Mouse (Mus musculus): ENCODE data around the gene Rex1bd. TPM values are rescaled to one million over a fixed set of nuclear protein-coding genes. Genes with fewer than 3 reads are reported as not detected.

Rex1bd gene
- polyA plus RNA-seq, 1 experiment, result 207 TPM

DNA sequence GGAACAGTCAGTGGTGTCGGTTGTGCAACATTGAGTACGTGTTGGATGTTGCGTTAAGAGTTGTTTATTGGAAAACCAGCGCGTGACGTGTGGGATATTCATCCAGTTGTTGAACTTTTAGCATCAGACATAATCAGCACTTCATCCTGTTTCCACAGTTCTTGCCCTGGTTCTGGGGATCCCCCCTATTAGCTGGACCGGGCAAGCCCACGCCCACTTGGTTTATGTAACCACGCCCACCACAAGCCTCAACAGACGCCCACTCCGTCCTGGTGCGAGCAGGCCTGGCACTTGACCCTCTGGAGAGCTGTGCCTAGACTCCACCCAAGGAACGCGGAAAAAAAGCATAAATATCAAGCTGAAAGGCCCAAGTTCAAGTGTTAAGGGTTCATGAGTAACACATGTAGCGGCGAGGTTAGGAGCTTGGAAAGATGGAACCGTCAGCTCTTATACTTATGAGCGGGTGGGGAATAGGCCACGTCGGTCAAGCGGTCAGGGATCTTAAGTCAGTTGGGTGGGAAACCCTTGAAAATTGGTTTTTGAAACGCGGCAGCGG, 31.6 kb upstream of the Rex1bd start:
- peaks cover 16% of the 10 kb centered on the region for H3K4me1 ChIP-seq (ENCODE audit: control insufficient read depth, insufficient read depth, insufficient read length, low read length)
- H3K27ac ChIP-seq (replicated peaks; ENCODE audit: low read depth, low read length), result peak overlapping the region; percentile 65
- peak overlapping the region; percentile 61 for H3K4me3 ChIP-seq (ENCODE audit: insufficient read depth, low read depth, low read length)

DNA sequence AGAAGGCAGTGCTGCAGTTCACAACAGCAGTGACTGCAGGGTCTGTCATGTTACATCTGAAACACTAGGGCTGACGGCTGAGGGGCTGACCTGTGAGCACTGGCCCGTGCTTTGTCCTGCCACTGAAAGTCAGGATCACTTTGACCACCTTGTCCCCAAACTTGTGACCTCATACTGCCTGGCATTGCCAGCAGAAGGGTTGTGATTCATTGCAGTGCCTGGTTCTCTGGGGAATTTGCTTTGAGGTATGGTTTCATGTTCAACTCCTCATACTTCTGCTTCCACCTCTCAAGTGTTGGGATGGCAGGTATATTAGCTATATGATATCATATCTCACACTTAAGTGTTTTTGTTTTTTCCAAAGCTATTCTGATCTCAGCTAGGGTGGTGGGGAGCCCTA, 29.1 kb upstream of the Rex1bd start:
- no peak overlapping the region for H3K27ac ChIP-seq (replicated peaks; ENCODE audit: low read depth, low read length)
- H3K4me1 ChIP-seq (ENCODE audit: control insufficient read depth, insufficient read depth, insufficient read length, low read length), result peaks cover 3% of the 10 kb centered on the region; the same call in 1 of the 2 replicates
- no peak overlapping the region for H3K4me3 ChIP-seq (ENCODE audit: insufficient read depth, low read depth, low read length)

DNA sequence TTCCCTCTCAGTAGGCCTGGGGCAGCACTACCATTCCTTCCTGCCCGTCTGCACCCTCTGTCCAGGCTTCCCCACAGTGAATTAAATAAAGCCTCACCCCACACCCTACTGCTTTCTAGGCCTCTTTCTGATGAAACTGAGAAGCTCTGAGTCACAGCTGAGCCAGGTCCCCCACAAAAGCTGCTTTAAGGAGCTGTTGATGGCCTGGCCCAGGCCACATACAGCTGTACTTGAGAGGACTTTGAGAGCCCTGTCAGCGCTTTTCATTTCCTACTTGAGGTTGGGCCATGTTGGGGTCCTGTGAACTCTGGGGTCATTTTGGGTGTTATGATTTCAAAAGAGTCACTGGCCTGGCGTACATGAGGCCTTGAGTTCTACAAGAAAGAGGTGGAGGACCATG, 28.7 kb upstream of the Rex1bd start:
- H3K4me3 ChIP-seq (ENCODE audit: insufficient read depth, low read depth, low read length), result no peak overlapping the region
- no peak overlapping the region for H3K27ac ChIP-seq (replicated peaks; ENCODE audit: low read depth, low read length)
- no peaks in the 10 kb centered on the region; the same call in 1 of the 2 replicates for H3K4me1 ChIP-seq (ENCODE audit: control insufficient read depth, insufficient read depth, insufficient read length, low read length)

DNA sequence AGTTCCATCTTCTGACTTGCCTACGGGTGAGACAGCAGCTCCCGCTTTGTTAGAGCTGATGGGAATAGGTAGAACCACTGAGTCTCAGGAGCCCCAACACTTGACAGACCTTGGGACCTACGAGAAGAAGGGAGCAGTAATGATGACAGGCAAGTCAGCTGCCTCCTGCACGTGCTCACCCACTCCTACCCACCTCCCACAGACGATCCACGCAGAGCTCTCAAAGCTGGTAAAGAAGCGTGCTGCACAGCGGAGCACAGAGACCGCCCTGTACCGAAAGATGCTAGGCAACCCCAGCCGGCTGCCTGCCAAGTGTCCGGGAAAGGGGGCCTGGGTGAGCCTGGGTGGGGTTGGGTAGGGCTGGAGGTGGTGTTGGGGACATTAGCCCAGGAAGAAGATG, 27.7 kb upstream of the Rex1bd start:
- H3K27ac ChIP-seq (replicated peaks; ENCODE audit: low read depth, low read length), result no peak overlapping the region
- no peak overlapping the region for H3K4me3 ChIP-seq (ENCODE audit: insufficient read depth, low read depth, low read length)
- peaks cover 2% of the 10 kb centered on the region for H3K4me1 ChIP-seq (ENCODE audit: control insufficient read depth, insufficient read depth, insufficient read length, low read length)

DNA sequence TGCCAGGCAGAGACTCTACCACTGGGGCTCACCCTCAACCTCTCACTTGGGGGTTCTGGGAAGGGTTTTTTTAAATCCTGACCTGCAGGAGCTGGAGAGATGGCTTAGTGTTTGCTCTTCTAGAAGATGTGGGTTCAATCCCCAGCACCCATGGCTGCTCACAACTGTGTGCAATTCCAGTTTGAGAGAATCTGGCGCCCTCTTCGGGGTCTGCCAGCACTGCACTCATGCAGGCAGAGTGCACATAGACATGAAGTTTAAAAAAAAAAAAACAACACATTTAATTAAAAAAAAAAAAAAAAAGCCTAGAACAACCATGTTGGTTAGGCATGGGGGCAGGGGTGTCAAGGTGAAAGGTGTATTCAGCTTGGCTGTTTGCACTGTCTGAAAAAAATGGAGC, 23.8 kb upstream of the Rex1bd start:
- H3K4me3 ChIP-seq (ENCODE audit: insufficient read depth, low read depth, low read length), result no peak overlapping the region
- peaks cover 6% of the 10 kb centered on the region for H3K4me1 ChIP-seq (ENCODE audit: control insufficient read depth, insufficient read depth, insufficient read length, low read length)
- H3K27ac ChIP-seq (replicated peaks; ENCODE audit: low read depth, low read length), result no peak overlapping the region

DNA sequence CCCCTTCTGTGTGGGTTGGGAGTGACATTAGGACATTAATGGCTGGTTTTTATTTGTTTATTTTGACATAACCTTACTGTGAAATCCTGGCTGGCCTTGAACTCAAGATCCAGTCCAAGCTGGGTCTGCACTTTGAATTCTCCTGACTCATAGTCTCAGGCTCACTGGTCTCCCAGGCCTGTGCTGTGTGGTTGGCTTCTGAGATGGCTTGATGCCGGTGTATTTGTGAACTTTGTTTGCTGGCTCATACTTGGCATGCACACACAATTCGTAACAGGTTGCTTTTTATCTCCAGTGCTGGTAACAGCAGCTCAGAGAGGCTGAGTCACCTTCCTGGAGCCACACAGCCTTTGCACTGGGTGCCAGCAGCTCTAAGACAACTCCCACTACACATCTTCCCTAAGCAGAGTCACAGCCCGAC, 23.2 kb upstream of the Rex1bd start:
- H3K4me1 ChIP-seq (ENCODE audit: control insufficient read depth, insufficient read depth, insufficient read length, low read length), result peaks cover 6% of the 10 kb centered on the region
- no peak overlapping the region for H3K4me3 ChIP-seq (ENCODE audit: insufficient read depth, low read depth, low read length)
- H3K27ac ChIP-seq (replicated peaks; ENCODE audit: low read depth, low read length), result no peak overlapping the region

DNA sequence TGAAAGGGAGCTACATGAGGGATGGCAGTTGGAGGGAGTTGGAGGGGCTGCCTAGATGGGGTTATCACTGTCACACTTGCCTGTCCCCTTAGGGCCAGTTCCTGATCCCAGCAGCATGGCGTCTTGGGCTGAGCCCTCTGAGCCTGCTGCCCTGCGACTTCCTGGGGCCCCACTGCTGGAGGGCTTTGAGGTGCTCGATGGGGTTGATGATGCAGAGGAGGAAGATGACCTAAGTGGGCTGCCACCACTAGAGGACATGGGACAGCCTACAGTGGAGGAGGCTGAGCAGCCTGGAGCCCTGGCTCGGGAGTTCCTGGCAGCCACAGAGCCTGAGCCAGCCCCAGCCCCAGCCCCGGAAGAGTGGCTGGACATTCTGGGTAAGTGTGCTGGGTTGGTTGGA, 22.7 kb upstream of the Rex1bd start:
- Histone ChIP-seq H3K4me3 (ENCODE audit: insufficient read depth, low read depth, low read length) (no peak overlapping the region; the same call in 1 of the 2 replicates), H3K4me1 (ENCODE audit: control insufficient read depth, insufficient read depth, insufficient read length, low read length) (peaks cover 6% of the 10 kb centered on the region), H3K27ac (replicated peaks; ENCODE audit: low read depth, low read length) (no peak overlapping the region)

DNA sequence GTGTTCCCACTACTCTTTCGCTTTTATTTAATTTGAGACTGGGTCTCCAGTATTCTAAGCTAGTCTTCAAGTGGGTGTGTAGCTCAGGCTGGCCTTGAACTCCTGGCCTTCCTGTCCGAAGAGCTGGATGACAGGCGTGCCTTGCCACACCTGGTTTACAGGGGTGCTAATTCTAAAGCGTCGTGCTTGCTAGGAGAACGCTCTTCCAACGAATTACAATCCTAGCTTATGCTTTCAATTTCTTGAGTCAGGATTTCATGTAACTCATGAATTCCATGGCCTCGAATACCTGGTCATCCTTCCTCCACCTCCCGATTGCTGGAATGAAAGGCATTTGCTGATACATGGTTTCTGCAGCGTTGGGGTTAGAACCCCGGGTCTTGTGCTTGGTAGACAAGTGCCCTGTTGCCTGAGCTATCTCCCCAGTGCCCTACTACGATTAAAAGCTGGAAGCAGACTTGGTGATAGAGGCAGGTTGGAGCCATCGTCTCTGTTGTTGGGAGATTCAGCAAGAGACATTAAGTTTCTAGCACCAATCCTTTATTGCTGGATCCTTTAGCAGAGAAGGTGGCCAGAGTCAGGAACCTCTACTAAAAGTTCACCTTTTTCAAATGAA, 21.7 kb upstream of the Rex1bd start:
- peak overlapping the region; percentile 52 for H3K27ac ChIP-seq (replicated peaks; ENCODE audit: low read depth, low read length)
- peaks cover 9% of the 10 kb centered on the region for H3K4me1 ChIP-seq (ENCODE audit: control insufficient read depth, insufficient read depth, insufficient read length, low read length)
- H3K4me3 ChIP-seq (ENCODE audit: insufficient read depth, low read depth, low read length), result peak overlapping the region; percentile 85

DNA sequence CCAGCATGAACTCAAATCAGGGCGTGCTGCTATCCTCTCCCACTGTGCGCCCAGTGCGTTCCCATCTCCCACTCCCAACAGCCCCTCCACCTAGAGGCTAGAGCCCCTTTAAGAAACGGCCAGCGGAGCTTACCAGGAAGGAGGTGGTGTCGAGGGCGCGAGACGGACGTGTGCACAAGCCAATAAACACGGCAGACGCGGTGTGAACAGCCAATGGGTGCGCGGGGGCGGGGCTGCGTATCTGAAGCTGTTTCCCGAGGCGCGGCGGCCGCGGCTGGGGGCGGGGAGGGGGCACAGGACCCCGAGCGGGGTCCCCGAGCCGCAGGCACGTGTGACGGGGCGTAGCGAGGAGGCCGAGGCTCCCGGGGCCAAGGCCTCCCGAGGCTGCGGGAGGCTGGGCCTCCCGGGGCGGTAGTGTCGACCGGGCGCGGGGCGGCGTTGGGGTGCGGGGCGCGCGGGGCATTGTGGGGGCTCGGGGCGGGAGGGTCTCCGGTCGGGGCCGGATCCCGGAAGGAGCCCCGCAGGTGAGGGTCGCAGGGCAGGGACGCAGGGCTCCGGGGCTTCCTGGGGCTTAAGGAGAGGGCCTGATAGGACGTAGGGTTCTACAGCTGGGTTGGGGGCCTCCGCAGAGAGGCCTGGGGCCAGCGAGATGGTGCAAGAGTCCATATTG, 21.1 kb upstream of the Rex1bd start, which contains the start of the genes Fkbp8 and Kxd1:
Gene Fkbp8 (plus strand): TSS at position 213 of the 670 bp plus-strand sequence.
Gene Kxd1 (minus strand): TSS at position 445 of the 670 bp plus-strand sequence.
- Histone ChIP-seq H3K27ac (replicated peaks; ENCODE audit: low read depth, low read length) (peak within 1 kb of the TSS; percentile 82), H3K4me1 (ENCODE audit: control insufficient read depth, insufficient read depth, insufficient read length, low read length) (peaks cover 10% of the 10 kb centered on the region), H3K4me3 (ENCODE audit: insufficient read depth, low read depth, low read length) (peak within 1 kb of the TSS; percentile 85)

DNA sequence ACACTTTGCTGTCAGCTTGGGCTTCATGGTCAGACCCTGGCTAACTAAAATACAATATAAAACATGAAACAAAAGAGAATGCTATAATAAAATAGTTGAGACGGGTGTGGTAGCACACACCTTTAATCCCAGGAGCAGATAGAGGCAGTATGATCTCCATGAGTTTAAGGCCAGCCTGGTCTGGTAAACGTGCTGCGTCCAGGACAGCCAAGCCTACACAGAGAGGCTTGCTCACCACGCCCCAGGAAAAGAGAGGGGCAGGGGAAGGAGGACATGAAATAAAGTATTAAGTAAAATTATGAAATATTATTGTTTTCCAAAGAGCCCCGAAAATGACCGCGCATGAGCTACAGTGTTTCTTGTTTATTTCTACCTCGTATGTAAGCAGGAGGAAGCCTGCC, 20.6 kb upstream of the Rex1bd start:
- peak overlapping the region; percentile 82 for H3K27ac ChIP-seq (replicated peaks; ENCODE audit: low read depth, low read length)
- H3K4me1 ChIP-seq (ENCODE audit: control insufficient read depth, insufficient read depth, insufficient read length, low read length), result peaks cover 12% of the 10 kb centered on the region
- peak overlapping the region; percentile 76 for H3K4me3 ChIP-seq (ENCODE audit: insufficient read depth, low read depth, low read length)

DNA sequence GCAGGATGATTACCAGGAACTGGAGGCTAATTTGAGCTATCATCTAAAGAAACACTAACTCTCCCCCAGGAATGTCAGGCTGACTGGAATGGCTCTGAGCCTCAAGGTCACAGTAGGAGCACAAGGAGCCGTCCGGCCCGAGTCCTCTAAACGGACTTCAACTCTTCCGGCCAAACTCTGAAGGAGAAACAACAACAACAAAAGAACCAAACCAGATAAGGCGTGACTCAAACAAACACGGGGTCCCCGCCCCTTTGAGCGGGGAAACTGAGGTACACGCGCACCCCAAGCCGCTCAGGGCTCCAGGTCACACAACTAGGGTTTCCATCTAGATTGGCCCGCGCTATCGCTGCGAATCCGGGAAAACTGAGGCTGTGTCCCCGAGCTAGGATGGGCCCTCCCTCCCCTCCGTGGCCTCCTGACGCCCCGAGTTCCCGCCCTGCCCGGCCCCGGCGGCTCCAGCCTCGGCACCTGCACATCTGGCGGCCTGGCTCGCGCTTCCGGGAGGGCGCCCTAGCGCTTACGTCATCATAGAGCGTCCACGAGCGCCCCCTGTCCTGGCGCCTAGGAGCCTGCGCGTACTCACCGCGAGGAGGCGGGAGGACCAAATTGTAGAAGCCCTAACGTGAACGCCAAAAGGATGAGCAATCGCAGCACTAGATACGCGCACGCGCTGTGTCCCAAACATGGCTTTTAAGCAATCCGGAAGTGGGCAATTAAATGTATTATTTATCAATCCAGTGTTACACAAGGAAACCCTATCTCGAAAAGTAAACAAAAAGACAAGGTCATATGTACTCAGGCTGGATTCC, 16.2 kb upstream of the Rex1bd start:
- Histone ChIP-seq H3K4me3 (ENCODE audit: insufficient read depth, low read depth, low read length) (peak overlapping the region; percentile 80), H3K4me1 (ENCODE audit: control insufficient read depth, insufficient read depth, insufficient read length, low read length) (peaks cover 7% of the 10 kb centered on the region; the same call in 1 of the 2 replicates), H3K27ac (replicated peaks; ENCODE audit: low read depth, low read length) (peak overlapping the region; percentile 91)

DNA sequence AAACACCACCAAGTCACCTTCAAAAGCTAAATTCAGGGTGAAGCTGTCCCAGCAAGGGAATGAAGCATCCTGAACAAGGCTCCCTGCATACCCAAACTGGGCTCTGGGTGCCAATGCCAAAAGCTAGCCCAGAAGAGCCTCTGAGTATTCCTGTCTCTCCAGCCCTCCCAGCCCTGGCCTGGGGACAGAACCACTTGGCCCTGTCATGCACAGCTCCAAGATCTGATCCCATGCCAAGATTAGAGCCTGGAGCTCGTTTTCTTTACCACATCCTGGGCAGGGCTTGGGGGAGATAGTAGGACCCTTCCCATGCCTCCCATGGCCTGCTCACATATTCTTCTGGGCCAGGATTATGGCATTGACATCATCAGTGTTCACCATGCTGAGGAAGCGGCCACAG, 13.1 kb upstream of the Rex1bd start:
- peaks cover 7% of the 10 kb centered on the region; the same call in 1 of the 2 replicates for H3K4me1 ChIP-seq (ENCODE audit: control insufficient read depth, insufficient read depth, insufficient read length, low read length)
- H3K4me3 ChIP-seq (ENCODE audit: insufficient read depth, low read depth, low read length), result no peak overlapping the region
- no peak overlapping the region for H3K27ac ChIP-seq (replicated peaks; ENCODE audit: low read depth, low read length)

DNA sequence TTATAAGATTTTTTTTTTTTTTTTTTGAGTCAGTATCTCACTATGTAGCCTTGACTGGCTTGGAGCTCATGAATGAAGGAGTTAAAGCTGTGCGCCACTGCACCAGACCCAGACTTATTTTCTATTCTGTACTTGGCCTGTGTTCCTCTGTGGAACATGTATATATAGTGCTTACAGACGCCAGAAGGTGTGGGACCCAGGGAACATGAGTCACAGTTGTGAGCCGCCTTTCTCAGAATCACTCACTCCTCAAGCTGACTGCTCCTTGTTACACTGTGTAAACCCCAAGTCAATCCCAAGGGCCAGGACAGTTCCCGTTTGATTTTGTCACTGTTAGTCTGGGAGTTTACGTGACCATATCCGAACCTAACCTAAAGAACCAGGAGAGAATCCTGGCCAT, 12.5 kb upstream of the Rex1bd start:
- Histone ChIP-seq H3K4me3 (ENCODE audit: insufficient read depth, low read depth, low read length) (no peak overlapping the region), H3K27ac (replicated peaks; ENCODE audit: low read depth, low read length) (no peak overlapping the region), H3K4me1 (ENCODE audit: control insufficient read depth, insufficient read depth, insufficient read length, low read length) (peaks cover 7% of the 10 kb centered on the region; the same call in 1 of the 2 replicates)

DNA sequence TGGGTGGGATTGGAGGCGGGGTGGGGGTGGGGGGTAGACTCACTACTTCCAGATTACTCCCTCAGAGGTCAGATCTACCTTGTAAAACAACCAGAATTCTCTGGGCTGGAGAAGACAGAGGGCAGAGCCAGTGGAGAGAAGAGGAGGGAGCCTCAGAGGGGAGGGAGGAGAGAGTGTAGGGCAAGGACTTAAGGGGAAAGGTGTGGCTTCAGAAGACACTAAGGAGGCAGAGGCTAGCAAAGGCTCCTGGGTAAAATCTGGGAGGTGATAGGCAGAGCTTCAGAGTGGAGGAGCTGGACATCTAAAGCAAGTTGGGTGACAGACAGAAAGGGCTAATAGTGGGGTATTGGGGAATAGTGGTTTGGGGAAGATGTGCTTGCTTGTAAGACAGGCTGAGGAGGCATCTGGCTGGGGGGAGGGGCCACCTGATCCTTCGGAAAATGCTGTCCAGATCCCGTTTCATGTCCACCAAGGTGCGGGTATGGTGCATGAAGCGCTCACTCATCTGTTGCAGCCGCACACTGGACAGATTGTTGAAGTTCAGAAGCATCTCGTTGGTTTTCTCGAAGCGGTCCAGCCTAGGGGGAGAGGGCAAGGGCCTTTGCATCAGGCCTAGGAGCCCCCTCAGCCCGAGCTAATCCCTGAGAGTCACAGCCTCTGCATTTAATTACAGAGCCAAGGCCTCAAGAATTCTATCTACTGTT, 11.5 kb upstream of the Rex1bd start:
- no peak overlapping the region for H3K4me3 ChIP-seq (ENCODE audit: insufficient read depth, low read depth, low read length)
- H3K4me1 ChIP-seq (ENCODE audit: control insufficient read depth, insufficient read depth, insufficient read length, low read length), result peaks cover 3% of the 10 kb centered on the region; the same call in 1 of the 2 replicates
- no peak overlapping the region for H3K27ac ChIP-seq (replicated peaks; ENCODE audit: low read depth, low read length)

All from brown adipose tissue, adult 24 weeks (tissue).